Mouse (Mus musculus) erythroblast, adult 5-6 weeks (primary cell): ENCODE results near the gene Mphosph9. TPM values are rescaled to one million over a fixed set of nuclear protein-coding genes. Genes with fewer than 3 reads are reported as not detected.
"Not testable (repeated sequence)": the region's sequence is repeated elsewhere in the genome, so short reads cannot be mapped to it uniquely, and the experiment has no call there.

Experiments
- ATAC-seq: replicated peaks from 2 replicates; pipeline ENCODE4 v1.8.0; 2016; ENCODE audit warnings: moderate number of reproducible peaks, mild to moderate bottlenecking, moderate TSS enrichment, inconsistent platforms; ENCODE audit not compliant: poor library complexity, low FRiP score, severe bottlenecking
- total RNA-seq, 2 experiments: library from RNA; stranded (forward) in 1 of 2; stranded (reverse) in 1 of 2; fragments of 150-400 nt in 1 of 2; fragments of 200-764, 138-1000 nt in 1 of 2; gene quantifications; 2 replicates each; pipeline versions ENCODE4 v1.2.3 to v1.2.4; 2015 to 2017; ENCODE audit warnings: low replicate concordance in 2 of 2

The Mphosph9 gene
- total RNA-seq, 2 experiments from 2014 or later, result 14.4 to 28.5 TPM

- ATAC-seq, result no peak
Measured at GRCm38 (mm10) chr5:124220551-124220950, 107.2 kb downstream of the Mphosph9 start.

- ATAC-seq, result no peak
Measured at GRCm38 (mm10) chr5:124219431-124219830, 108.3 kb downstream of the Mphosph9 start.

GRCm38 (mm10) chr5:124218986-124219385, 108.8 kb downstream of the Mphosph9 start:
- ATAC-seq, result no peak

- no peak for ATAC-seq
Measured at GRCm38 (mm10) chr5:124217566-124218249, 110.1 kb downstream of the Mphosph9 start.

GRCm38 (mm10) chr5:124217092-124217491, 110.7 kb downstream of the Mphosph9 start:
- ATAC-seq, result not testable (repeated sequence)

- no peak for ATAC-seq
Measured at GRCm38 (mm10) chr5:124216403-124216802, 111.4 kb downstream of the Mphosph9 start.

- no peak for ATAC-seq
Measured at GRCm38 (mm10) chr5:124215647-124216046, 112.1 kb downstream of the Mphosph9 start.

- ATAC-seq, result no peak
Measured at GRCm38 (mm10) chr5:124214516-124215145, 113.1 kb downstream of the Mphosph9 start.

- ATAC-seq, result no peak
Measured at GRCm38 (mm10) chr5:124213588-124214469, 113.9 kb downstream of the Mphosph9 start.

GRCm38 (mm10) chr5:124211669-124212068, 116.1 kb downstream of the Mphosph9 start:
- no peak for ATAC-seq

- ATAC-seq, result no peak
Measured at GRCm38 (mm10) chr5:124211234-124211633, 116.5 kb downstream of the Mphosph9 start.

GRCm38 (mm10) chr5:124210281-124211016, 117.3 kb downstream of the Mphosph9 start:
- ATAC-seq, result no peak

- no peak for ATAC-seq
Measured at GRCm38 (mm10) chr5:124209850-124210249, 117.9 kb downstream of the Mphosph9 start.

GRCm38 (mm10) chr5:124208030-124208429, 119.7 kb downstream of the Mphosph9 start:
- ATAC-seq, result no peak

- ATAC-seq, result no peak
Measured at GRCm38 (mm10) chr5:124206481-124207038, 121.2 kb downstream of the Mphosph9 start.

- no peak for ATAC-seq
Measured at GRCm38 (mm10) chr5:124205809-124206380, 121.9 kb downstream of the Mphosph9 start.

GRCm38 (mm10) chr5:124205211-124205610, 122.6 kb downstream of the Mphosph9 start:
- no peak for ATAC-seq

- ATAC-seq, result no peak
Measured at GRCm38 (mm10) chr5:124204127-124204794, 123.5 kb downstream of the Mphosph9 start.

- ATAC-seq, result no peak
Measured at GRCm38 (mm10) chr5:124203251-124203650, 124.5 kb downstream of the Mphosph9 start.
